Comparison of ENCODE assay signal across 21 mouse cellular contexts in genomic region chr13:48931687-48932086, GRCm38 (mm10). TPM values are rescaled to one million over a fixed set of nuclear protein-coding genes. Genes with fewer than 3 reads are reported as not detected.
DNase-seq lines count a peak whose midpoint lies in the region; ATAC-seq and TF ChIP-seq lines count a peak whose summit lies in the region.
"Had no signal": no experiment of that assay in that cellular context is flagged by ENCODE, and none has a peak within 500 bp of the region (broad histone marks: within the 10 kb centered on the region; RNA-seq: fewer than 3 reads in every experiment).

No protein-coding gene starts in this region.

- ATAC-seq in G1E (ENCODE audit: extremely low read depth, insufficient number of reproducible peaks, low FRiP score, poor library complexity, severe bottlenecking), result peak; percentile 79
- peak; percentile 59 for ATAC-seq in common myeloid progenitor, adult 5-6 weeks (replicated peaks; ENCODE audit: low read depth, poor library complexity, severe bottlenecking)
- ATAC-seq in megakaryocyte, adult 5-6 weeks (ENCODE audit: poor library complexity, severe bottlenecking), result 0 out of 2 replicates have a peak, but pooled peaks have one; percentile 52
- no peak for ATAC-seq in forebrain, embryonic 13.5 days
- ATAC-seq: forebrain, embryonic 14.5 days; hindbrain, postnatal 0 days had no signal

- no peaks in the 10 kb centered on the region for H3K9me3 ChIP-seq in G1E (replicated peaks)
- no peaks in the 10 kb centered on the region for H3K9me3 ChIP-seq in forebrain, embryonic 13.5 days (replicated peaks)
- H3K9me3 ChIP-seq: embryonic facial prominence, embryonic 10.5 days; heart, embryonic 10.5 days; hindbrain, embryonic 12.5 days had no signal

- DNase-seq in 416B (ENCODE audit: low read depth) (peak; percentile 42), G1E (ENCODE audit: low spot score) (peak; percentile 39)
- no peak for DNase-seq in thymus, adult 18-20 months
- DNase-seq in adrenal gland, postnatal 4 days (ENCODE audit: low spot score in 2 of 2), result no peak
- DNase-seq: adrenal gland, postnatal 10 days; cerebellum, adult 18-20 months; cerebellum, adult 9-11 months; cerebellum, postnatal 36 days; gastrocnemius, adult 2 months; gastrocnemius, postnatal 36 days; heart, adult 18-20 months; heart, postnatal 10 days; kidney, adult 11 months had no signal

- H3K4me3 ChIP-seq in G1E (ENCODE audit: low read depth, low read length), result no peak overlapping the region; the same call in 1 of the 2 replicates
- H3K4me3 ChIP-seq in forebrain, embryonic 13.5 days, result no peak overlapping the region
- H3K4me3 ChIP-seq: embryonic facial prominence, embryonic 10.5 days; gastrocnemius, adult 2 months; heart, embryonic 10.5 days; hindbrain, embryonic 12.5 days had no signal

- H3K4me2 ChIP-seq in forebrain, embryonic 13.5 days, result no peak overlapping the region
- H3K4me2 ChIP-seq: hindbrain, embryonic 12.5 days had no signal

- no peak overlapping the region for H3K27ac ChIP-seq in forebrain, embryonic 13.5 days
- H3K27ac ChIP-seq: embryonic facial prominence, embryonic 10.5 days; gastrocnemius, adult 2 months; heart, embryonic 10.5 days; hindbrain, embryonic 12.5 days; hindbrain, postnatal 0 days had no signal

- no peak overlapping the region for H3K9ac ChIP-seq in forebrain, embryonic 13.5 days
- H3K9ac ChIP-seq: hindbrain, embryonic 12.5 days had no signal

- no peak for TF ChIP-seq CTCF in G1E (IDR thresholded peaks at IDR 0.05; ENCODE audit: low read depth, low read length)

- peaks cover 96% of the 10 kb centered on the region for H3K36me3 ChIP-seq in G1E (replicated peaks)
- H3K36me3 ChIP-seq in forebrain, embryonic 13.5 days (ENCODE audit: poor library complexity, severe bottlenecking), result peaks cover 73% of the 10 kb centered on the region

- peaks cover 64% of the 10 kb centered on the region for H3K4me1 ChIP-seq in G1E (ENCODE audit: insufficient read depth, low read depth, low read length)
- peaks cover 13% of the 10 kb centered on the region for H3K4me1 ChIP-seq in forebrain, embryonic 13.5 days
- H3K4me1 ChIP-seq: hindbrain, embryonic 12.5 days had no signal

- H3K27me3 ChIP-seq in G1E (ENCODE audit: insufficient read depth, low read length), result no peaks in the 10 kb centered on the region
- no peaks in the 10 kb centered on the region for H3K27me3 ChIP-seq in forebrain, embryonic 13.5 days
- H3K27me3 ChIP-seq: hindbrain, embryonic 12.5 days had no signal

RNA-seq across cellular contexts. Expression of gene Fam120a, which starts 36.1 kb away (rescaled TPM):
- total RNA-seq in G1E (2014; fragmentation: Nextera tagmentation) (260 and 279 TPM in 2 replicates), G1E (2017) (102 and 113 TPM in 2 replicates)
- 186 and 200 TPM in 2 replicates for polyA plus RNA-seq in G1E (2012)
- total RNA-seq in common myeloid progenitor, adult 5-6 weeks (2017), result 126 and 134 TPM in 2 replicates
- 191 and 192 TPM in 2 replicates for total RNA-seq in megakaryocyte, adult 5-6 weeks (2015)
- 118 and 132 TPM in 2 replicates for total RNA-seq in megakaryocyte, adult 5-6 weeks (2017)
- total RNA-seq in adrenal gland, postnatal 4 days (2021), result 100 to 1,000 TPM; 171 to 179 TPM
- polyA plus RNA-seq in forebrain, embryonic 13.5 days (2015; fragmentation: Nextera tagmentation; extraction: Ambion mirVana), result 16.0 and 16.3 TPM in 2 replicates

Comparison
In these comparisons a context has a peak if more than half of its experiments do, and no peak if none do; other contexts are left out.
1. DNase-seq: peak in 416B (single experiment) and G1E (single experiment); none in thymus, adult 18-20 months (0 of 2) and adrenal gland, postnatal 4 days (0 of 2).